Mouse (Mus musculus) midbrain, embryonic 14.5 days (tissue): ENCODE measurements around the gene Meis2. TPM values are rescaled to one million over a fixed set of nuclear protein-coding genes. Genes with fewer than 3 reads are reported as not detected.

Experiments used
- ATAC-seq: fragments of 200-750 bp; cut with Nextera tagmentation; 2 replicates; pipeline ENCODE4 v1.8.0; 2017; ENCODE audit warnings: moderate number of reproducible peaks, moderate library complexity; ENCODE audit not compliant: low FRiP score, low TSS enrichment
- DNase-seq: peaks from one replicate; pipeline ENCODE4 v3.0.0-alpha.2; 2015
- H3K27ac ChIP-seq: fragments of 300-500 bp; sonication (generic); replicated peaks from 2 replicates; pipeline ENCODE4 v1.5.1; 2014; ENCODE audit warnings: mild to moderate bottlenecking, low read depth, low read length, moderate library complexity
- H3K27me3 ChIP-seq: fragments of 300-500 bp; sonication (generic); 2 replicates; pipeline ENCODE4 v1.6.1; 2014; ENCODE audit warnings: low read length, control low read depth, mixed read lengths; ENCODE audit not compliant: control insufficient read depth, insufficient read depth
- H3K36me3 ChIP-seq: fragments of 300-500 bp; sonication (generic); 2 replicates; pipeline ENCODE4 v1.6.1; 2014; ENCODE audit warnings: low read length, control low read depth; ENCODE audit not compliant: control insufficient read depth, insufficient read depth
- H3K4me1 ChIP-seq: fragments of 300-500 bp; sonication (generic); 2 replicates; pipeline ENCODE4 v1.6.1; 2014; ENCODE audit warnings: mild to moderate bottlenecking, antibody characterized with exemption, low read length, control low read depth; ENCODE audit not compliant: control insufficient read depth, insufficient read depth
- H3K4me2 ChIP-seq: fragments of 300-500 bp; sonication (generic); 2 replicates; pipeline ENCODE4 v1.6.1; 2014; ENCODE audit warnings: mild to moderate bottlenecking, low read length, moderate library complexity
- H3K4me3 ChIP-seq: fragments of 300-500 bp; sonication (generic); replicated peaks from 2 replicates; pipeline ENCODE4 v1.5.1; 2014; ENCODE audit warnings: low read depth, low read length
- H3K9ac ChIP-seq: fragments of 300-500 bp; sonication (generic); replicated peaks from 2 replicates; pipeline ENCODE4 v1.6.1; 2014; ENCODE audit warnings: mild to moderate bottlenecking, low read length, moderate library complexity
- H3K9me3 ChIP-seq: fragments of 300-500 bp; sonication (generic); 2 replicates; pipeline ENCODE4 v1.6.1; 2016; ENCODE audit warnings: low read length, control low read depth, mixed read lengths; ENCODE audit not compliant: control insufficient read depth
- WGBS: fragments of 180-500 bp; shearing (Covaris S2); extraction: QIAGEN DNeasy Blood & Tissue Kit; methylation state at CpG from one replicate; pipeline ENCODE4 v1.1.7; 2014; 5-methylcytosine and 5-hydroxymethylcytosine counted together
- polyA plus RNA-seq: library from polyadenylated mRNA; unstranded; fragments of >200 nt; fragmentation: Nextera tagmentation; extraction: Ambion mirVana; gene quantifications from 2 replicates; pipeline ENCODE4 v1.2.1, GENCODE M21; 2014

Gene Meis2
- polyA plus RNA-seq, 1 experiment from 2014 or later: 84.9 TPM

DNA sequence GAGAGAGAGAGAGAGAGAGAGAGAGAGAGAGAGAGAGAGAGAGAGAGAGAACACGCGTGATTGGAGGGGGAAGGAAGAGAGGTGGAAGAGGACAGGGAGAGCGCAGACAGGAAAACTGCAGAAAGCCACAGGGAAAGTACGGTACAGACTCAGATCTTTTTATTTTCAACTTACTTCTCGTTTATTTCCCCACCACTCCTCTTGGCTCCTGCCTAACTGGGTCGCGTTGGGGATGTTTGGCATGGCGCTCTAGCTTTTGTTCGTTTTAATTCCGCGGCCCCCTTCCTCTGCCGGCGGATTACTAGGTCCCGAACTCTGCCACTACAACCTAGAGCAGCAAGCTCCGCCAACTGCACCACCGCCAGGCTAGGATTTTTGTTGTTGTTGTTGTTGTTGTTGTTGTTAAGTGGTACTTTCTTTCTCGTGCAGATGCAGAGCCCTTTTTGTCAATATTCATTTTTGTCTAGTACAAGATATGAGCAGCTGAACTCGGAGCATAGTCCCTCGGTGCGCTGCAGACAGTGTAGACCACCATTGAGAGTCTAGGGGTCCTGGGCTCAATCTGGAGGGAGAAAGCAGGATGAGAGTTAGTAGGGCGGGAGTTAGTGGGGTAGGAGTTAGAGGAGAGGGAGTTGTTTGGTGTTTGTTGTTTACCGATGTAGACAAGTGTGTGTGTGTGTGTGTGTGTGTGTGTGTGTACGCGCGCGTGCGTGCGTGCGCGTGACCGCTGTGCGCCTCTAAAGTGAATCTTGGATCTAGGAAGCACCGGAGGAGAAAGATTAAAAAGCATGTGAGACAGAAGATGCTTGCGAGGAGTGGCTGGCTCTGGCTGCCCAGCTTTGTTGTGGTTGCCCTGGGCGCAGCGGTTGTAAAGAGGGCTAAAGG is 660 bp upstream of the Meis2 start:
- H3K27me3 ChIP-seq: peaks cover 8% of the 10 kb centered on the region
- DNase-seq (peak; percentile 73), ATAC-seq (peak; percentile 13)
- H3K4me3 ChIP-seq: peak overlapping the region; percentile 66
- peak overlapping the region; percentile 74 for H3K9ac ChIP-seq
- 0 out of 2 replicates have a peak, but pooled peaks cover 1% of the 10 kb centered on the region for H3K4me1 ChIP-seq
- no peaks in the 10 kb centered on the region for H3K9me3 ChIP-seq
- WGBS: under 1% methylated on average over 36 of the region's 36 CpGs
- peak overlapping the region; percentile 59 for H3K4me2 ChIP-seq
- H3K36me3 ChIP-seq: no peaks in the 10 kb centered on the region
- H3K27ac ChIP-seq: peak overlapping the region; percentile 93

GRCm38 (mm10) chr2:116065057-116065456 is 582 bp downstream of the Meis2 start:
- H3K9me3 ChIP-seq: no peaks in the 10 kb centered on the region
- H3K4me2 ChIP-seq: peak overlapping the region; percentile 59
- H3K4me3 ChIP-seq: peak overlapping the region; percentile 66
- peaks cover 7% of the 10 kb centered on the region; the same call in 1 of the 2 replicates for H3K36me3 ChIP-seq
- DNase-seq (peak; percentile 79), ATAC-seq (no peak)
- WGBS: under 1% methylated on average over 10 of the region's 10 CpGs
- peak overlapping the region; percentile 93 for H3K27ac ChIP-seq
- peaks cover 8% of the 10 kb centered on the region for H3K27me3 ChIP-seq
- peak overlapping the region; percentile 89 for H3K9ac ChIP-seq
- H3K4me1 ChIP-seq: peaks cover 6% of the 10 kb centered on the region

GRCm38 (mm10) chr2:116064521-116064920 is 1.1 kb downstream of the Meis2 start:
- Histone ChIP-seq H3K4me2 (peak overlapping the region; percentile 59), H3K27me3 (peaks cover 3% of the 10 kb centered on the region), H3K27ac (peak overlapping the region; percentile 93), H3K4me3 (peak overlapping the region; percentile 66), H3K4me1 (peaks cover 6% of the 10 kb centered on the region), H3K36me3 (peaks cover 7% of the 10 kb centered on the region; the same call in 1 of the 2 replicates), H3K9me3 (no peaks in the 10 kb centered on the region), H3K9ac (peak overlapping the region; percentile 89)
- no peak for ATAC-seq
- WGBS: under 1% methylated on average over 20 of the region's 20 CpGs
- DNase-seq: peak; percentile 55

DNA sequence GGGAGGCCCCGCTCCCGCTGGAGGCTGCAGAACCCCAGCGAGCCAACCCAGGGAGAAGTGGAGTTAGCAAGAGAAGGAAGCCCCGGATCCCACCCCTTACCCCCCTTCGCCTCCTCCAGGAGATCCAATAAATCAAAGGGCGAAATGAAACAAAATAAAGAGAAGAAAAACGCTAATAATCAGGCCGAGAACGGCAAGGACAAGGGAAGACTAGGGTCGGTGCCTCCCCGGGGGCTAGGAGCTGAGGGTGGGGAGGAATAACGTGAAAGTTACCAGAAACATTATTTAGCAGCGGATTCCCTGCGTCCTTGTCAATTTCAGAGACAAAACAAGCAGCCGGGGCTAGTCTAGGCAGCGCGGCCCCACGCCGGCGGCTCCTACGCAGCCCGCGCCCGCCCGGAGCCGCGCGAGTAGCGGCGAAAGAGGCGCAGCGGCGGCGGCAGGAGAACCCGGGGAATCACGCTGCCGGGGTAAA is 1.8 kb downstream of the Meis2 start:
- peaks cover 6% of the 10 kb centered on the region for H3K4me1 ChIP-seq
- DNase-seq (peak; percentile 79), ATAC-seq (no peak)
- H3K9ac ChIP-seq: peak overlapping the region; percentile 89
- WGBS: under 1% methylated on average over 37 of the region's 37 CpGs
- H3K4me2 ChIP-seq: peak overlapping the region; percentile 59
- peaks cover 7% of the 10 kb centered on the region; the same call in 1 of the 2 replicates for H3K36me3 ChIP-seq
- peak overlapping the region; percentile 66 for H3K4me3 ChIP-seq
- H3K27ac ChIP-seq: peak overlapping the region; percentile 93
- H3K9me3 ChIP-seq: no peaks in the 10 kb centered on the region
- H3K27me3 ChIP-seq: no peaks in the 10 kb centered on the region

DNA sequence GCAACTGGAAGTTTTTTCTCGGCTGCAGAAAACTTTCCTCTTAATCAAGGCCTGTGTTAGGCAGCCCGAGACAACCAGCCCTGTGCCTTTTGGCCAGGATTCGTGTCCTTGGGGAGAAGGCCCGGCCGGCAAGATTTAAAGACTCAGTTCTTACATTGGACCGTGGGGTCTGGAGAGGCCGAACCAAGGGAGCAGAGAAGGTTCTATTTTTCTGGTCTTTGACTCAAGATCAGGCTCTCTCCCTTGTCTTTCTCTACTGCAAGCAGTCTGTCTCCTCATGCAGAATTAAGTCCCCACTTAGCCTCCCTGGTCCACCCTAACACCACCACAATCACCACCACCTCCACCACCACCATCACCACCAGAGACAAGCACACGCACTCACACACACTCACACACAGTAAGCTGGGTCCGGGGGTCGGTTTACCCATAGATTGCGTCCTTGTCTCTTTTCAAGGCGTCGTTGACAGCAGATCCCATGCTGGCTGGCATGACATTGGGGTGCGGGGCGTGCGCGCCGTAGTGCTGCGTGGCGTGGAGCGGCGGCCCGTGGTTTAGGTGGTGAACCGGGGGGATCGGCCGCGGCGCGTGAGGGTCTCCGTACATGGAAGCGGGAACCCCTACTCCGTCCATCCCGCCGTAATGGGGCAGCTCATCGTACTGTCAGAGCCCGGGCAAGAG is 2.7 kb downstream of the Meis2 start:
- H3K4me3 ChIP-seq: peak overlapping the region; percentile 66
- ATAC-seq (no peak), DNase-seq (peak; percentile 60)
- H3K27ac ChIP-seq: peak overlapping the region; percentile 93
- peaks cover 6% of the 10 kb centered on the region for H3K4me1 ChIP-seq
- WGBS: under 1% methylated on average over 36 of the region's 36 CpGs
- no peaks in the 10 kb centered on the region for H3K27me3 ChIP-seq
- peak overlapping the region; percentile 89 for H3K9ac ChIP-seq
- H3K4me2 ChIP-seq: peak overlapping the region; percentile 59
- H3K9me3 ChIP-seq: no peaks in the 10 kb centered on the region
- H3K36me3 ChIP-seq: peaks cover 12% of the 10 kb centered on the region; the same call in 1 of the 2 replicates

GRCm38 (mm10) chr2:116062251-116062651 is 3.4 kb downstream of the Meis2 start:
- no peaks in the 10 kb centered on the region for H3K9me3 ChIP-seq
- H3K27ac ChIP-seq: peak overlapping the region; percentile 93
- no peaks in the 10 kb centered on the region for H3K27me3 ChIP-seq
- H3K4me1 ChIP-seq: peaks cover 6% of the 10 kb centered on the region
- WGBS: under 1% methylated on average over 20 of the region's 20 CpGs
- ATAC-seq (no peak), DNase-seq (peak; percentile 66)
- peaks cover 12% of the 10 kb centered on the region; the same call in 1 of the 2 replicates for H3K36me3 ChIP-seq
- H3K4me3 ChIP-seq: peak overlapping the region; percentile 66
- H3K9ac ChIP-seq: peak overlapping the region; percentile 89
- H3K4me2 ChIP-seq: peak overlapping the region; percentile 59

DNA sequence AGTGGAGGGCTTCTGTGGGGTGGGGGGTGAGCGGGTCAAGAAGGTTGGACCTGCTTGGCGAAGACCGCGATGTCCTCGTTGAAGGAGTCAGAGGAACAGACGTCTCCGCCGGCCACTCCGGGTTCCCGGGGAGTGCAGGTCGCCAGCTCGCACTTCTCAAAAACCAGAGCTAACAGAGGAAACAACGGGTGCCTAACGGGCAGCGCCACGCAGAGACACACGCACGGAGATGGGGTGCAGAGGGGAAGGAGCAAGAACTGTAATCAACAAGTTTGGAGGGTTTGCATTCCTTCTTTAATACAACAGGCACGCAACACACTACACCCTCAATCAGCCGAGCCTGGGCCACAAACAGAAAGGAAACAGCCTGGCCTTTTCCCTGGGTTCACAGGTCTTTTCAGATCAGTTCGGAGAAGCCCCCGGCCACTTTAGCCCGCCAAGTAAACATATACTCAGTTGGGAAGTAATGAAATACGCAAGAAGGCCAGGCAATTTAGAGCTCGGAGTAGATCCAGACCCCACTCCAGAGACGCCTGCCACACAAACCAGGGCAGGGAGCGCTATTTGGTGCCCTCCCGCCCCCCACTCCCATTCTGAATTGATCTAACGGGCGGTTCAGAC is 4.1 kb downstream of the Meis2 start:
- ATAC-seq (no peak), DNase-seq (peak; percentile 61)
- peak overlapping the region; percentile 66 for H3K4me3 ChIP-seq
- no peaks in the 10 kb centered on the region for H3K27me3 ChIP-seq
- peak overlapping the region; percentile 93 for H3K27ac ChIP-seq
- H3K9me3 ChIP-seq: no peaks in the 10 kb centered on the region
- peaks cover 6% of the 10 kb centered on the region for H3K4me1 ChIP-seq
- H3K4me2 ChIP-seq: peak overlapping the region; percentile 59
- under 1% methylated on average over 30 of the region's 30 CpGs for WGBS
- H3K36me3 ChIP-seq: peaks cover 12% of the 10 kb centered on the region; the same call in 1 of the 2 replicates
- H3K9ac ChIP-seq: peak overlapping the region; percentile 89

DNA sequence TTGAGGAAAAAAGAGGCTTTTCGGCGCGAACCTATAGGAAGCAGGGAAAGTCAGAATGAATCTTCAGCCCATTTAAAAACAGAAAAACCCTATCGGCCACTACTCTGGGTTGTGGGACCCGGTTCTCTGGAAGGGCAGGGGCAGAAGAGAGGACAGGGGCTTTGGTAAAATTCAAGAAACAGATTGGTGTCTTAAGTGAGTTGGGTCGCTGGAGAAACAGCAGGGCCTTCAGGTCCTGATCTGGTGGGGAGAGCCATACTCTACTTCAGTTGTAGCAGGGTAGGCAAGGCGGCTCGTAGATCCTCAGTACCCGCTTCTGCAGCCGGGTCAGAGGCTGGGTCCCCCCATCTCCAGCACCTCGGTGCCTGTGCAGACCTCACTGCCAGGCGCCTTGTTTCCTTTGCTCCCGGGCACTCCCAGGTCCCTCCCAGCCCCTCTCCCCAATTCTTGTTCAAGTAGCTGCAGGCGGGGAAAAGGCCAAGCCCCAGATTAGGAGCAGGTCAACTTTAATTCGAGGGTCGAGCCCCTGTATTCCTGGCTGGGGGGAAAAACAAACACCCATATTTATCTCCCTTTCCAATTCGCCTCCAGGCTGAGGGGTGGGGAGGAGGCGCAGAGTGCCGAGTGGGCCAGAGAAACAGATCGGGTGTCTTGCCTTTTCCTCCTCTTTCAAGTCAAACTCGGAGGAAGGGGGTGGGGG is 4.8 kb downstream of the Meis2 start:
- Histone ChIP-seq H3K4me2 (peak overlapping the region; percentile 59), H3K27me3 (no peaks in the 10 kb centered on the region), H3K4me1 (peaks cover 9% of the 10 kb centered on the region), H3K27ac (peak overlapping the region; percentile 93), H3K4me3 (peak overlapping the region; percentile 66), H3K36me3 (peaks cover 12% of the 10 kb centered on the region; the same call in 1 of the 2 replicates), H3K9me3 (no peaks in the 10 kb centered on the region), H3K9ac (peak overlapping the region; percentile 89)
- peak; percentile 45 for DNase-seq
- ATAC-seq: no peak
- 3% methylated on average over 21 of the region's 21 CpGs for WGBS
